ENCODE assay signal across 9 mouse cellular contexts in genomic region chr6:119467785-119468059, GRCm38 (mm10). TPM values are rescaled to one million over a fixed set of nuclear protein-coding genes. Genes with fewer than 3 reads are reported as not detected.
DNase-seq lines count a peak whose midpoint lies in the region; TF ChIP-seq lines count a peak whose summit lies in the region.
"Had no signal": no experiment of that assay in that cellular context is flagged by ENCODE, and none has a peak within 500 bp of the region (broad histone marks: within the 10 kb centered on the region; RNA-seq: fewer than 3 reads in every experiment).

No protein-coding gene starts in this region.

- peak; percentile 35 for DNase-seq in adrenal gland, postnatal 10 days
- no peak for DNase-seq in adrenal gland, adult (ENCODE audit: inconsistent age in 2 of 2, low spot score in 1 of 2)
- peak; percentile 26 to 33 for DNase-seq in kidney, adult 8-10 months
- DNase-seq in kidney, postnatal 14 days = no peak
- DNase-seq in thymus, adult 2 months = peak; percentile 35
- DNase-seq in thymus, postnatal 36 days = no peak
- peak; percentile 56 for DNase-seq in yolk sac, embryonic 10.5 days (ENCODE audit: low spot score)
- DNase-seq in adrenal gland, adult 18-20 months (ENCODE audit: low spot score in 2 of 2) = no peak

- TF ChIP-seq POLR2A in thymus, adult 2 months (IDR thresholded peaks at IDR 0.05; ENCODE audit: control insufficient read depth, extremely low read depth, insufficient read depth, low read length, poor library complexity) = no peak

- H3K4me3 ChIP-seq in thymus, adult 2 months (ENCODE audit: control insufficient read depth, insufficient read depth, low read length) = no peak overlapping the region
- H3K4me3 ChIP-seq: forebrain, embryonic 15.5 days had no signal

- H3K36me3 ChIP-seq in thymus, adult 2 months (ENCODE audit: control insufficient read depth, insufficient read depth, low read length) = no peaks in the 10 kb centered on the region
- H3K36me3 ChIP-seq: forebrain, embryonic 15.5 days had no signal

- H3K4me1 ChIP-seq in thymus, adult 2 months (replicated peaks; ENCODE audit: control insufficient read depth, insufficient read depth, low read length) = no peaks in the 10 kb centered on the region
- H3K4me1 ChIP-seq: forebrain, embryonic 15.5 days had no signal

- WGBS in thymus, adult 2 months = 82% methylated on average over 2 of the region's 2 CpGs

- H3K27ac ChIP-seq in thymus, adult 2 months (ENCODE audit: control insufficient read depth, insufficient read depth, low read length) = no peak overlapping the region
- H3K27ac ChIP-seq: forebrain, embryonic 15.5 days had no signal

- no peaks in the 10 kb centered on the region for H3K27me3 ChIP-seq in thymus, adult 2 months (ENCODE audit: control insufficient read depth, insufficient read depth, low read length)
- H3K27me3 ChIP-seq: forebrain, embryonic 15.5 days had no signal

- TF ChIP-seq CTCF in thymus, adult 2 months (IDR thresholded peaks at IDR 0.05; ENCODE audit: borderline replicate concordance, control insufficient read depth, extremely low read depth, insufficient read depth, low read length, poor library complexity) = no peak

RNA-seq across cellular contexts. Expression of gene Fbxl14, which starts 11.7 kb away (rescaled TPM):
- total RNA-seq in adrenal gland, postnatal 10 days (2021) = 10 to 100 TPM; 26.8 to 30.0 TPM
- 355 and 394 TPM in 2 replicates for polyA plus RNA-seq in thymus, adult 2 months (2012; rRNA removed)
- 10 to 100 TPM; 31.7 to 34.1 TPM for total RNA-seq in adrenal gland, adult 18-20 months (2021)

RNA-seq across cellular contexts. Expression of gene Adipor2, which starts 50.2 kb away (rescaled TPM):
- 100 to 1,000 TPM; 204 to 214 TPM for total RNA-seq in adrenal gland, postnatal 10 days (2021)
- 63.8 and 70.7 TPM in 2 replicates for polyA plus RNA-seq in thymus, adult 2 months (2012; rRNA removed)
- 100 to 1,000 TPM; 191 to 229 TPM for total RNA-seq in adrenal gland, adult 18-20 months (2021)

Comparison
In these comparisons a context has a peak if more than half of its experiments do, and no peak if none do; other contexts are left out.
1. DNase-seq: peak in adrenal gland, postnatal 10 days (single experiment), kidney, adult 8-10 months (2 of 2), thymus, adult 2 months (single experiment) and yolk sac, embryonic 10.5 days (single experiment); none in adrenal gland, adult (0 of 2), kidney, postnatal 14 days (single experiment), thymus, postnatal 36 days (0 of 2) and adrenal gland, adult 18-20 months (0 of 2).